Mouse (Mus musculus): ENCODE data around the gene Med7. TPM values are rescaled to one million over a fixed set of nuclear protein-coding genes. Genes with fewer than 3 reads are reported as not detected.

Med7 gene
- polyA plus RNA-seq, 1 experiment from 2014 or later, result 59.8 TPM

DNA sequence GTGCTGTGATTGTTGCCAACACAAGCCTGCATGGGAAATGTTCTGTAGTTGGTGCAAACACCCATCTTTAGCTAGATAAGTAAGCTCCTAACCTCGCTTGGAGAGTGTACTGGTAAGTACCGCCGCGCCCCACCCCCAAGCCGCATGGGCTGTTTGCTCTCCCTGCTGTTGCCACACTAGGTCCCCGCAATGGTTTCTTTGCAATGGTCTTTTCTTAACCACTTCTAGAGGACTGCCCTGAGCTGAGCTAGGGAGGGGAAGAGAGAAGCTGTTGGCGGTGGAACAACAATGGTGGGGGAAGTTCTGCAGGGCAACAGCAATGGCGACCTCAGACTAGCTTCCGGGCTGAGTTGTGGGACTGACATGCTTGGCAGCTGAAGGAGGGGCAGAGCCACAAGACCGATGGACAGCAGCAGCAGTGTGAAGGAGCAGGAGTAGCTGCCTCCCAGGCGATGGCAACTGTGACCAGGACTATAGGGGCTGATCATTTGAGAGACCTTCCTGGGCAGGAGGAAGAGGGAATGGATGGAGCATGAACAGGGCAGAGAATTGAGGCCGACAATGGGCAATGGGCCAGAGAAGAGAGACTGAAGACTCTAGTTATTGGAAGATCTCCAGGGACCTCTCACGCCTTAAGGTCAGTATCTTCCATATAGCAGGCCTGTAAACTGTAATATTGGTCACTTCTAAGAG lies 40.4 kb upstream of the Med7 start, which contains the start of gene Fam71b:
Fam71b (plus strand) TSS at position 393 of the 693 bp plus-strand sequence.
- Histone ChIP-seq H3K27me3 (replicated peaks; ENCODE audit: control insufficient read depth, insufficient read depth, low read length) (no peaks in the 10 kb centered on the region), H3K4me1 (ENCODE audit: control insufficient read depth, insufficient read depth, low read depth, low read length) (no peaks in the 10 kb centered on the region), H3K4me2 (ENCODE audit: low read length) (no peak within 1 kb of the TSS), H3K9ac (ENCODE audit: low read depth, low read length) (no peak within 1 kb of the TSS), H3K9me3 (ENCODE audit: control insufficient read depth, low read length) (no peaks in the 10 kb centered on the region), H3K27ac (ENCODE audit: low read depth, low read length) (no peak within 1 kb of the TSS), H3K4me3 (ENCODE audit: low read length) (no peak within 1 kb of the TSS), H3K36me3 (ENCODE audit: control insufficient read depth, insufficient read depth, low read length) (no peaks in the 10 kb centered on the region)
- no peak for ATAC-seq
- 77% methylated on average over 13 of the region's 13 CpGs for WGBS

GRCm38 (mm10) chr11:46396860-46397179 lies 39.9 kb upstream of the Med7 start:
- H3K4me2 ChIP-seq (ENCODE audit: low read length), result no peak overlapping the region
- WGBS, result 87% methylated on average over 4 of the region's 4 CpGs
- no peaks in the 10 kb centered on the region for H3K9me3 ChIP-seq (ENCODE audit: control insufficient read depth, low read length)
- no peaks in the 10 kb centered on the region for H3K36me3 ChIP-seq (ENCODE audit: control insufficient read depth, insufficient read depth, low read length)
- ATAC-seq, result no peak
- no peaks in the 10 kb centered on the region for H3K4me1 ChIP-seq (ENCODE audit: control insufficient read depth, insufficient read depth, low read depth, low read length)
- H3K27ac ChIP-seq (ENCODE audit: low read depth, low read length), result no peak overlapping the region
- H3K4me3 ChIP-seq (ENCODE audit: low read length), result no peak overlapping the region
- no peak overlapping the region for H3K9ac ChIP-seq (ENCODE audit: low read depth, low read length)
- H3K27me3 ChIP-seq (replicated peaks; ENCODE audit: control insufficient read depth, insufficient read depth, low read length), result no peaks in the 10 kb centered on the region

DNA sequence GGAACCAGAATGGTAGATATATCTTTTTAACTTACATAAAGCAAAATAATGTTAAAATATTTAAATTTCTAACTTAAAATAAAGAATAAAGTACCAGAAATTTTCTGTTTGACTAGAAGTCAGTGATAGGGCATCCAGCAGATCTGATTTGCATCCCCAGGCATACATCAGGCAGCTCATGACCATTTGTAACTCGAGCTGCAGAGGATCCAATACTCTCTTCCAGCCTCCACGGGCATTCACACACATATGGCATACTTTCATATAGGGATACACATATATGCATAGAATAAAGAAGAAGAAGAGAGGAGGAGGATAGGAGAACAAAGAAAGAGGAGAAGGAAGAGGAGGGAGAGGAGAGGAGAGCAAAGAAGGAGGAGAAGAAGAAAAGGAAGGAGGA lies 38.8 kb upstream of the Med7 start:
- Histone ChIP-seq H3K9me3 (ENCODE audit: control insufficient read depth, low read length) (no peaks in the 10 kb centered on the region), H3K9ac (ENCODE audit: low read depth, low read length) (no peak overlapping the region), H3K36me3 (ENCODE audit: control insufficient read depth, insufficient read depth, low read length) (no peaks in the 10 kb centered on the region), H3K4me2 (ENCODE audit: low read length) (no peak overlapping the region), H3K27ac (ENCODE audit: low read depth, low read length) (no peak overlapping the region), H3K27me3 (replicated peaks; ENCODE audit: control insufficient read depth, insufficient read depth, low read length) (no peaks in the 10 kb centered on the region), H3K4me1 (ENCODE audit: control insufficient read depth, insufficient read depth, low read depth, low read length) (no peaks in the 10 kb centered on the region), H3K4me3 (ENCODE audit: low read length) (no peak overlapping the region)
- no peak for ATAC-seq
- 63% methylated on average over 2 of the region's 2 CpGs for WGBS

DNA sequence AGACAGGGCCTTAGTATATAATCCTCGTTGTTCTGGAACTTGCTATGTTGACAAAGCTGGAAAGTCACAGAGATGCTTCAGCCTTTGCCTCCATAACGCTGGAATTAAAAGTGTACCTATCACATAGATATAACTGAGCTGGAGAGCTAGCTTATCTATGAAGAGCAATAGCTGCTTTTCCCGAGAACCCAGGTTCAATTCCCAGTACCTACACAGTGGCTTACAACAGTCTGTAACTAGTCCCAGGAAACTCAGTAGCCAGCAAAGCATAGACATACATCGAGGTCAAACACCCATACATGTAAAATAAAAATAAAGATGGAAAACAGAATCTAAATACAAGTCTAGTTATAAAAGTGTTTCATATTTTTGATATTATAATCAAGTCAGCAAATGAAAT lies 38.3 kb upstream of the Med7 start:
- WGBS, result 88% methylated on average over 4 of the region's 4 CpGs
- H3K9me3 ChIP-seq (ENCODE audit: control insufficient read depth, low read length), result no peaks in the 10 kb centered on the region
- H3K4me3 ChIP-seq (ENCODE audit: low read length), result no peak overlapping the region
- H3K27me3 ChIP-seq (replicated peaks; ENCODE audit: control insufficient read depth, insufficient read depth, low read length), result no peaks in the 10 kb centered on the region
- H3K27ac ChIP-seq (ENCODE audit: low read depth, low read length), result no peak overlapping the region
- no peaks in the 10 kb centered on the region for H3K36me3 ChIP-seq (ENCODE audit: control insufficient read depth, insufficient read depth, low read length)
- no peaks in the 10 kb centered on the region for H3K4me1 ChIP-seq (ENCODE audit: control insufficient read depth, insufficient read depth, low read depth, low read length)
- no peak overlapping the region for H3K9ac ChIP-seq (ENCODE audit: low read depth, low read length)
- no peak for ATAC-seq
- H3K4me2 ChIP-seq (ENCODE audit: low read length), result no peak overlapping the region

DNA sequence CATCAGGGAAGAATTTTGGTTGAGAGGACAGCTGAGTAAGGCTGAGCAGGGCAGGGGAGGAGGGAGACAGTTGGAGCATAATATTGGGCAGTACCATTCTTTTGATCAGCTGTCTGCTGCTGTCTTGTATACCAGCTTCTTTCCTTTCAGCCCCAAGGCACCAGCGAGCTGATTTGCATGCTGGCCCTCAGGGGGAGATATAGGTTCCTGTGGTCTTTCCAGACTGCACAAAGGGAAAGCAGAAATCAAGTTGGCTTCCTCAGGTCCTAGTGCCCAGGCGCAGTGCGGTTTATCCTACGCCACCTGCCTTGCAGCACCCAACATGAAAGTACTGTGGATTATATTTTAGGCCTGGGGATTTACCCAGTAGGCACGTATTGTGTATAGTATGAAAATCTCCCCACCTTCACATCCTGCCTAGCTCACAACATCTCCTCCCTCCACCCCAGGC lies 37.8 kb upstream of the Med7 start:
- H3K4me3 ChIP-seq (ENCODE audit: low read length), result no peak overlapping the region
- no peak overlapping the region for H3K9ac ChIP-seq (ENCODE audit: low read depth, low read length)
- no peaks in the 10 kb centered on the region for H3K36me3 ChIP-seq (ENCODE audit: control insufficient read depth, insufficient read depth, low read length)
- no peaks in the 10 kb centered on the region for H3K9me3 ChIP-seq (ENCODE audit: control insufficient read depth, low read length)
- H3K27ac ChIP-seq (ENCODE audit: low read depth, low read length), result no peak overlapping the region
- no peaks in the 10 kb centered on the region for H3K4me1 ChIP-seq (ENCODE audit: control insufficient read depth, insufficient read depth, low read depth, low read length)
- WGBS, result 61% methylated on average over 5 of the region's 5 CpGs
- H3K27me3 ChIP-seq (replicated peaks; ENCODE audit: control insufficient read depth, insufficient read depth, low read length), result no peaks in the 10 kb centered on the region
- no peak for ATAC-seq
- no peak overlapping the region for H3K4me2 ChIP-seq (ENCODE audit: low read length)

DNA sequence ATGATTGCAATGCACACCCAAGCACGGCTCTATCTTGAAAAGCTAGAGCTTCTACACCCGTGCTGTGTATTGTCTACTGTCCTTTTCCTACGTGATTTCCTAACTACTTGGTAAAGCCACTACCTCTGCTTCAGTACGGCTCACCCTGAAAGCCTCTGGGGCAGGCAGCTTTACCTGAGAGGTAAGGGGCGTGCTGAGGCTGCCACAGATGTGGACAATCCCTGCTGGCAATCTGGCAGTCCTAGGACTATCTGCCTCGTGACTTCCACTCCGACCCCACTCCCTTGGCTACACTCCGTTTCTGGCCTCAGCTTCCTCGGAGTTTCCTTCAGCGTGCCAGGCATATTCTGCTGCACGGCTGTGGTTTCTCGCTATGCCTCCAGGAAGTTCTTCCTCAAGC lies 35.2 kb upstream of the Med7 start:
- Histone ChIP-seq H3K4me3 (ENCODE audit: low read length) (no peak overlapping the region), H3K27me3 (replicated peaks; ENCODE audit: control insufficient read depth, insufficient read depth, low read length) (no peaks in the 10 kb centered on the region), H3K9me3 (ENCODE audit: control insufficient read depth, low read length) (no peaks in the 10 kb centered on the region), H3K36me3 (ENCODE audit: control insufficient read depth, insufficient read depth, low read length) (no peaks in the 10 kb centered on the region), H3K9ac (ENCODE audit: low read depth, low read length) (no peak overlapping the region), H3K4me2 (ENCODE audit: low read length) (no peak overlapping the region), H3K27ac (ENCODE audit: low read depth, low read length) (no peak overlapping the region), H3K4me1 (ENCODE audit: control insufficient read depth, insufficient read depth, low read depth, low read length) (no peaks in the 10 kb centered on the region)
- 87% methylated on average over 12 of the region's 12 CpGs for WGBS
- ATAC-seq, result no peak

DNA sequence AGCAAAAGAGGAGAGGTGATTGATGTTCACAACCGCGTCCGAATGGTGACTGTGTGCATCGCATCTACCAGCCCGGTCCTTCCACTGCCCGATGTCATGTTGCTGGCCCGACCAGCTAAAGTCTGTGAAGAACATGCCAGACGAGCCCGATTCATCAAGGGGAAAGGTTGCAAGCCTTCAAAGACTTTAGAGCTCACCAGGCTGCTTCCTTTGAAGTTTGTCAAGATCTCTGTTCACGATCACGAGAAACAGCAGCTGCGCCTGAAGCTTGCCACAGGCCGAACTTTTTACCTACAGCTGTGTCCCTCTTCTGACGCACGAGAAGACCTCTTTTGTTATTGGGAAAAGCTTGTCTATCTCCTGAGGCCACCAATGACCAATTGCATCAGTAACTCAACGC lies 31.7 kb upstream of the Med7 start:
- H3K9ac ChIP-seq (ENCODE audit: low read depth, low read length), result no peak overlapping the region
- no peak for ATAC-seq
- H3K27me3 ChIP-seq (replicated peaks; ENCODE audit: control insufficient read depth, insufficient read depth, low read length), result no peaks in the 10 kb centered on the region
- H3K27ac ChIP-seq (ENCODE audit: low read depth, low read length), result no peak overlapping the region
- no peaks in the 10 kb centered on the region for H3K4me1 ChIP-seq (ENCODE audit: control insufficient read depth, insufficient read depth, low read depth, low read length)
- H3K4me3 ChIP-seq (ENCODE audit: low read length), result no peak overlapping the region
- H3K36me3 ChIP-seq (ENCODE audit: control insufficient read depth, insufficient read depth, low read length), result no peaks in the 10 kb centered on the region
- H3K9me3 ChIP-seq (ENCODE audit: control insufficient read depth, low read length), result no peaks in the 10 kb centered on the region
- 85% methylated on average over 16 of the region's 16 CpGs for WGBS
- H3K4me2 ChIP-seq (ENCODE audit: low read length), result no peak overlapping the region

GRCm38 (mm10) chr11:46406721-46407120 lies 30.0 kb upstream of the Med7 start:
- no peaks in the 10 kb centered on the region for H3K27me3 ChIP-seq (replicated peaks; ENCODE audit: control insufficient read depth, insufficient read depth, low read length)
- no peak overlapping the region for H3K9ac ChIP-seq (ENCODE audit: low read depth, low read length)
- no peaks in the 10 kb centered on the region for H3K9me3 ChIP-seq (ENCODE audit: control insufficient read depth, low read length)
- H3K27ac ChIP-seq (ENCODE audit: low read depth, low read length), result no peak overlapping the region
- H3K4me2 ChIP-seq (ENCODE audit: low read length), result no peak overlapping the region
- WGBS, result 35% methylated on average over 10 of the region's 10 CpGs
- no peak for ATAC-seq
- no peaks in the 10 kb centered on the region for H3K36me3 ChIP-seq (ENCODE audit: control insufficient read depth, insufficient read depth, low read length)
- no peaks in the 10 kb centered on the region for H3K4me1 ChIP-seq (ENCODE audit: control insufficient read depth, insufficient read depth, low read depth, low read length)
- H3K4me3 ChIP-seq (ENCODE audit: low read length), result no peak overlapping the region

DNA sequence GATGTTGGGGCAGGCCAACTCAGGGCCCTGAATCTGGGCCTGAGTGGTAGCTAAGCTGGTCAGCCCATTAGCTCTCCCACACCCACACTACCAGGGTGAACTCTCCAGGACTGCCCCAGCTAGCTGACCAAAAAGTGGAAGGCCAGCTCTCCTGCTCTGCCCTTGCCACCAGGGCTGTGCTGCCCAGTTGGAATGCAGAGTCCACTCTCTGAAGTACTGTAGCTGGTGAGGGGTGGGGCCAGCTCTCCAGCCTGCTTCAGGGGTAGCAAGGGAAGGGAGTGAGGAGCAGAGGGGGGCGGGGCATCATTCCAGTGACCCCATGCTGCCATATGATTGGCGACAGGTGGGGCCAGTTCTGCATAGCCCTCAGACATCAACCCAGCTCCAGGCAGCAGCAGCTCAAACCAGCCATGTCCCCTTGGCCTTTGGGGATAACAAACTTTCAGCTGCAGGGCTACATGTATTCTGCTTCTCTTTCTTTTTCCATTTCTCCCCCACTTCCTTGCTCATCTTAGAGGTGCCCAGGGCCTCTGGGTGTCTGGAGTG lies 26.6 kb upstream of the Med7 start:
- 63% methylated on average over 2 of the region's 2 CpGs for WGBS
- no peak overlapping the region for H3K27ac ChIP-seq (ENCODE audit: low read depth, low read length)
- H3K4me1 ChIP-seq (ENCODE audit: control insufficient read depth, insufficient read depth, low read depth, low read length), result no peaks in the 10 kb centered on the region
- H3K27me3 ChIP-seq (replicated peaks; ENCODE audit: control insufficient read depth, insufficient read depth, low read length), result no peaks in the 10 kb centered on the region
- ATAC-seq, result no peak
- no peak overlapping the region for H3K4me2 ChIP-seq (ENCODE audit: low read length)
- H3K9ac ChIP-seq (ENCODE audit: low read depth, low read length), result no peak overlapping the region
- H3K4me3 ChIP-seq (ENCODE audit: low read length), result no peak overlapping the region
- H3K36me3 ChIP-seq (ENCODE audit: control insufficient read depth, insufficient read depth, low read length), result no peaks in the 10 kb centered on the region
- no peaks in the 10 kb centered on the region for H3K9me3 ChIP-seq (ENCODE audit: control insufficient read depth, low read length)

All from hindbrain, embryonic 16.5 days (tissue).